Mouse (Mus musculus) CH12.LX (cell line): Measurements from ENCODE around the gene Map2k5. TPM values are rescaled to one million over a fixed set of nuclear protein-coding genes. Genes with fewer than 3 reads are reported as not detected.

Source experiments
- DNase-seq: peaks from one replicate; pipeline ENCODE4 v3.0.0-alpha.2; 2013; ENCODE audit errors: extremely low read depth
- H3K27ac ChIP-seq: 2 replicates; pipeline ENCODE4 v1.5.1; 2012; ENCODE audit warnings: low read depth, mild to moderate bottlenecking, control low read depth, moderate library complexity; ENCODE audit not compliant: insufficient read depth
- H3K27me3 ChIP-seq: replicated peaks from 2 replicates; pipeline ENCODE3; 2012; ENCODE audit warnings: inconsistent platforms
- H3K36me3 ChIP-seq, 2 experiments: replicated peaks in 1 of 2; 2 replicates each; pipeline versions ENCODE3 to v1.6.1; 2012; ENCODE audit warnings: inconsistent platforms in 1 of 2, low read length in 1 of 2, mild to moderate bottlenecking in 1 of 2, mixed read lengths in 1 of 2, moderate library complexity in 1 of 2; ENCODE audit not compliant: control insufficient read depth in 1 of 2, insufficient read depth in 1 of 2
- H3K4me1 ChIP-seq, 2 experiments: 2 replicates each; pipeline ENCODE4 v1.6.1; 2012; ENCODE audit warnings: inconsistent platforms in 1 of 2, moderate library complexity in 1 of 2; ENCODE audit not compliant: insufficient read depth in 2 of 2, control insufficient read depth in 1 of 2
- H3K4me2 ChIP-seq: 2 replicates; pipeline ENCODE4 v1.6.1; 2012; ENCODE audit warnings: low read depth, mild to moderate bottlenecking, control low read depth; ENCODE audit not compliant: poor library complexity, insufficient read depth, severe bottlenecking
- H3K4me3 ChIP-seq, 3 experiments: fragments of 150-350 bp in 1 of 3; sonication (generic) in 1 of 3; replicated peaks in 1 of 3; 2 replicates each; pipeline versions ENCODE3 to v1.5.1; 2011 to 2012; ENCODE audit warnings: low read depth in 2 of 3, low read length in 2 of 3, mild to moderate bottlenecking in 2 of 3, moderate library complexity in 2 of 3, control low read depth in 1 of 3, improper control_type of control experiment in 1 of 3, inconsistent platforms in 1 of 3, mixed read lengths in 1 of 3; ENCODE audit not compliant: poor library complexity in 1 of 3
- H3K79me2 ChIP-seq: replicated peaks from 2 replicates; pipeline ENCODE4 v1.6.1; 2012; ENCODE audit warnings: mild to moderate bottlenecking, moderate library complexity; ENCODE audit not compliant: control insufficient read depth, poor library complexity, insufficient read depth, severe bottlenecking; ENCODE audit errors: extremely low read depth
- H3K9ac ChIP-seq: 2 replicates; pipeline ENCODE4 v1.6.1; 2012; ENCODE audit warnings: low read depth, mild to moderate bottlenecking, control low read depth, moderate library complexity; ENCODE audit not compliant: insufficient read depth
- H3K9me3 ChIP-seq: replicated peaks from 2 replicates; pipeline ENCODE3; 2012; ENCODE audit warnings: low read length, inconsistent platforms, mixed read lengths
- BHLHE40 ChIP-seq: IDR thresholded peaks from 2 replicates; pipeline ENCODE4 v1.6.1; 2011; ENCODE audit warnings: mild to moderate bottlenecking, low read depth, low read length, improper control_type of control experiment
- CTCF ChIP-seq, 2 experiments: IDR thresholded peaks in 1 of 2; conservative IDR thresholded peaks in 1 of 2; 2 replicates each; pipeline ENCODE4 v1.5.1; 2011 to 2012; ENCODE audit warnings: low read depth in 2 of 2, low read length in 2 of 2, improper control_type of control experiment in 1 of 2, inconsistent platforms in 1 of 2, mild to moderate bottlenecking in 1 of 2, moderate library complexity in 1 of 2
- ELF1 ChIP-seq: IDR thresholded peaks from 2 replicates; pipeline ENCODE4 v1.6.1; 2014; ENCODE audit warnings: low read depth, mild to moderate bottlenecking, inconsistent platforms, low read length, improper control_type of control experiment
- EP300 ChIP-seq: IDR thresholded peaks from 2 replicates; pipeline ENCODE4 v1.6.1; 2011; ENCODE audit warnings: low read length, improper control_type of control experiment
- ETS1 ChIP-seq: conservative IDR thresholded peaks from 2 replicates; pipeline ENCODE4 v1.6.1; 2012; ENCODE audit warnings: low read depth, mild to moderate bottlenecking, inconsistent platforms, low read length, improper control_type of control experiment, moderate library complexity
- HCFC1 ChIP-seq: IDR thresholded peaks from 2 replicates; pipeline ENCODE4 v1.6.1; 2012; ENCODE audit warnings: low read depth, mild to moderate bottlenecking, inconsistent platforms, low read length, improper control_type of control experiment
- IRF4 ChIP-seq: IDR thresholded peaks from 2 replicates; pipeline ENCODE4 v1.6.1; 2014; ENCODE audit warnings: low read depth, mild to moderate bottlenecking, inconsistent platforms, low read length, improper control_type of control experiment
- JUND ChIP-seq: conservative IDR thresholded peaks from 2 replicates; pipeline ENCODE4 v1.6.1; 2011; ENCODE audit warnings: low read depth, low read length, improper control_type of control experiment
- KAT2A ChIP-seq: IDR thresholded peaks from 2 replicates; pipeline ENCODE4 v1.6.1; 2012; ENCODE audit warnings: low read length, improper control_type of control experiment, inconsistent platforms; ENCODE audit not compliant: insufficient replicate concordance
- MAFK ChIP-seq: IDR thresholded peaks from 2 replicates; pipeline ENCODE4 v1.6.1; 2011; ENCODE audit warnings: low read length, improper control_type of control experiment; ENCODE audit not compliant: insufficient replicate concordance
- MAX ChIP-seq: IDR thresholded peaks from 2 replicates; pipeline ENCODE4 v1.6.1; 2011; ENCODE audit warnings: low read length, improper control_type of control experiment
- MYC ChIP-seq: IDR thresholded peaks from 2 replicates; pipeline ENCODE4 v1.6.1; 2011; ENCODE audit warnings: low read depth, mild to moderate bottlenecking, improper control_type of control experiment, low read length
- POLR2A ChIP-seq: IDR thresholded peaks from 2 replicates; pipeline ENCODE4 v1.6.1; 2011; ENCODE audit warnings: low read depth, mild to moderate bottlenecking, improper control_type of control experiment, low read length
- POLR2AphosphoS2 ChIP-seq: IDR thresholded peaks from 2 replicates; pipeline ENCODE4 v1.6.1; 2011; ENCODE audit warnings: low read depth, low read length, improper control_type of control experiment
- RAD21 ChIP-seq: IDR thresholded peaks from 2 replicates; pipeline ENCODE4 v1.6.1; 2011; ENCODE audit warnings: low read depth, mild to moderate bottlenecking, low read length, improper control_type of control experiment, moderate library complexity
- SIN3A ChIP-seq: IDR thresholded peaks from 2 replicates; pipeline ENCODE4 v1.6.1; 2012; ENCODE audit warnings: low read length, improper control_type of control experiment, inconsistent platforms
- TBP ChIP-seq: conservative IDR thresholded peaks from 2 replicates; pipeline ENCODE4 v1.6.1; 2011; ENCODE audit warnings: low read depth, low read length, improper control_type of control experiment
- UBTF ChIP-seq: IDR thresholded peaks from 2 replicates; pipeline ENCODE4 v1.6.1; 2012; ENCODE audit warnings: low read depth, mild to moderate bottlenecking, inconsistent platforms, low read length, improper control_type of control experiment, moderate library complexity
- USF1 ChIP-seq: IDR thresholded peaks from 2 replicates; pipeline ENCODE4 v1.6.1; 2014; ENCODE audit warnings: low read depth, mild to moderate bottlenecking, inconsistent platforms, low read length, improper control_type of control experiment
- ZMIZ1 ChIP-seq: IDR thresholded peaks from 2 replicates; pipeline ENCODE4 v1.6.1; 2012; ENCODE audit warnings: low read depth, mild to moderate bottlenecking, inconsistent platforms, low read length, improper control_type of control experiment
- dilution Hi-C: fragments of 300-500 bp; cut with MboI; formaldehyde crosslinking; loops from 2 replicates; pipeline ENCODE4 v1.14.3; 2020; ENCODE audit warnings: low sequenced_read_pairs; ENCODE audit not compliant: extremely low pct_unique_long_range_greater_than_20kb, extremely low pct_ligation_motif_present
- in situ Hi-C: fragments of 300-500 bp; cut with MboI; formaldehyde crosslinking; loops from 3 replicates; pipeline ENCODE4 v1.14.3; 2019; ENCODE audit warnings: low sequenced_read_pairs, low pct_ligation_motif_present, low pct_unique_long_range_greater_than_20kb, mixed read lengths
- polyA plus RNA-seq: library from polyadenylated mRNA; unstranded; fragments of >175 nt; gene quantifications from 2 replicates; pipeline ENCODE4 v1.2.1, GENCODE M21; 2012; ENCODE audit warnings: low read depth; ENCODE audit not compliant: insufficient read length
- total RNA-seq, 2 experiments: library from RNA; depleted of rRNA; stranded (reverse); fragments of 300-350 nt in 1 of 2; fragments of >200 nt in 1 of 2; gene quantifications; 2 replicates each; pipeline ENCODE4 v1.2.3; 2012 to 2014

The Map2k5 gene
- total and polyA plus RNA-seq, 3 experiments: 10.8 to 22.6 (median 11.2) TPM

- Histone ChIP-seq H3K27me3 (no peaks in the 10 kb centered on the region), H3K9ac (no peak overlapping the region), H3K27ac (no peak overlapping the region), H3K79me2 (no peaks in the 10 kb centered on the region), H3K36me3 (peaks cover 0 to 36% of the 10 kb centered on the region in 2 experiments), H3K4me2 (no peak overlapping the region), H3K9me3 (no peaks in the 10 kb centered on the region), H3K4me3 (no peak overlapping the region), H3K4me1 (no peaks in the 10 kb centered on the region)
- dilution Hi-C loops: no loop called here
- DNase-seq: peak; percentile 3
- in situ Hi-C loops: no loop called here
- TF ChIP-seq MAX (no peak), ZMIZ1 (no peak), SIN3A (no peak), EP300 (no peak), ETS1 (no peak), BHLHE40 (no peak), UBTF (no peak), IRF4 (no peak), RAD21 (no peak), ELF1 (no peak), HCFC1 (no peak)
Observed at GRCm38 (mm10) chr9:63281086-63281485, 96.6 kb downstream of the Map2k5 start.

DNA sequence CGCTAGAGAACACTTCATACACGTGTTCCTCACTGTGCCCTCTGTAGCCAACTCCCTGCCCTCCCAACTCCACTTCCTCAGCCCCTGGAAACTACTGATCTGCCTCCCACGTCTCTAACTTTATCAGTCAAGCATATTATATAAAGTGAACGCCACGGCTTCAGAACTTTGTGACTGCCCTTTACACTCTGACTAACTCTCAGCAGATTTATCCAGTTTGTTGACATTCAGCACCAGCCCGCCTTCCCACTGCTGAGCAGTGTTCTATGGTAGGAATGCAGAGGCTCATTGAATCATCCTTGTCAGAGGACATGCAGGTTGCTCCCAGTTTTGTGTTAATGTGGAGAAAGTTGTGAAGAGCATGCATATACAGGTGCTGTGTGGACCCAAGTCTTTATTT, 103.9 kb downstream of the Map2k5 start:
- in situ Hi-C loops: no loop called here
- no peak overlapping the region for H3K4me3 ChIP-seq
- no peak for DNase-seq
- H3K27me3 ChIP-seq: no peaks in the 10 kb centered on the region
- no peak overlapping the region for H3K9ac ChIP-seq
- no peak overlapping the region for H3K4me2 ChIP-seq
- H3K79me2 ChIP-seq: no peaks in the 10 kb centered on the region
- H3K36me3 ChIP-seq: peaks cover 5 to 47% of the 10 kb centered on the region in 2 experiments
- H3K9me3 ChIP-seq: no peaks in the 10 kb centered on the region
- TF ChIP-seq JUND (no peak), KAT2A (no peak), TBP (no peak), MYC (no peak), USF1 (no peak), CTCF (conservative IDR thresholded peaks at IDR 0.05 in 1 of 2, IDR thresholded peaks at IDR 0.05 in 1 of 2; ENCODE audit: low read depth in 2 of 2, low read length in 2 of 2) (no peak), MAFK (no peak), POLR2A (no peak), IRF4 (no peak), POLR2AphosphoS2 (no peak), HCFC1 (no peak)
- dilution Hi-C loops: no loop called here
- H3K27ac ChIP-seq: no peak overlapping the region
- H3K4me1 ChIP-seq: no peaks in the 10 kb centered on the region; a peak in 1 of 4 replicates
